Mouse (Mus musculus): Measurements from ENCODE around the gene Gm20388. TPM values are rescaled to one million over a fixed set of nuclear protein-coding genes. Genes with fewer than 3 reads are reported as not detected.
"Not testable (repeated sequence)": the region's sequence is repeated elsewhere in the genome, so short reads cannot be mapped to it uniquely, and the experiment has no call there.

Gm20388 gene
- total RNA-seq, 2 experiments from 2014 or later, result 18.6 TPM; not detected in 1

GRCm38 (mm10) chr8:123960556-123960955, 4049.9 kb downstream of the Gm20388 start:
- DNase-seq (ENCODE audit: low spot score in 2 of 2); intact Hi-C loops (cut with DNase I): not testable (repeated sequence)

GRCm38 (mm10) chr8:123961371-123961770, 4050.7 kb downstream of the Gm20388 start:
- intact Hi-C loops (cut with DNase I), result no loop called here
- DNase-seq (ENCODE audit: low spot score in 2 of 2), result no peak

- DNase-seq (ENCODE audit: low spot score in 2 of 2), result no peak
- intact Hi-C loops (cut with DNase I), result no loop called here
Observed at GRCm38 (mm10) chr8:123966896-123967295, 4056.3 kb downstream of the Gm20388 start.

DNA sequence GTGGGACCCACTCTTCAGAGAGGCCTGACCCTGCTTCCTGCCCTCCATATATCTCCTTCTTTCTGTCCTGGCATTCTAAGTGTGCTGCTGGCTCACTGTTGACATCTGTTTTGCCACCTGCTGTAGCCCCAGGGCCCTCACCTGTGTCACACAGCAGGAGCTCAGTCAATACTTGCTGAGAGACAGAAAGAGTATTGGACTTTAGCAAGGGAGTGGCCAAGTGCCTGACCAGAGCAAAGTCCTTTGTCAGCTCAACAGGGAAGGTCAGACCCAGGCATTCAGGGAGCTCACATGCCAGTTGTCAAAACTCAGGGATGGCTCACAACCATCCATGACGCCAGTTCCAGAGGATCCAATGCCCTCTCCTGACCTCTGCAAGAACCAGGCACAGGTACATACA, 4062.9 kb downstream of the Gm20388 start:
- intact Hi-C loops (cut with DNase I), result no loop called here
- no peak for DNase-seq (ENCODE audit: low spot score in 2 of 2)

GRCm38 (mm10) chr8:123977499-123977898, 4066.9 kb downstream of the Gm20388 start:
- intact Hi-C loops (cut with DNase I), result no loop called here
- no peak for DNase-seq (ENCODE audit: low spot score in 2 of 2)

DNA sequence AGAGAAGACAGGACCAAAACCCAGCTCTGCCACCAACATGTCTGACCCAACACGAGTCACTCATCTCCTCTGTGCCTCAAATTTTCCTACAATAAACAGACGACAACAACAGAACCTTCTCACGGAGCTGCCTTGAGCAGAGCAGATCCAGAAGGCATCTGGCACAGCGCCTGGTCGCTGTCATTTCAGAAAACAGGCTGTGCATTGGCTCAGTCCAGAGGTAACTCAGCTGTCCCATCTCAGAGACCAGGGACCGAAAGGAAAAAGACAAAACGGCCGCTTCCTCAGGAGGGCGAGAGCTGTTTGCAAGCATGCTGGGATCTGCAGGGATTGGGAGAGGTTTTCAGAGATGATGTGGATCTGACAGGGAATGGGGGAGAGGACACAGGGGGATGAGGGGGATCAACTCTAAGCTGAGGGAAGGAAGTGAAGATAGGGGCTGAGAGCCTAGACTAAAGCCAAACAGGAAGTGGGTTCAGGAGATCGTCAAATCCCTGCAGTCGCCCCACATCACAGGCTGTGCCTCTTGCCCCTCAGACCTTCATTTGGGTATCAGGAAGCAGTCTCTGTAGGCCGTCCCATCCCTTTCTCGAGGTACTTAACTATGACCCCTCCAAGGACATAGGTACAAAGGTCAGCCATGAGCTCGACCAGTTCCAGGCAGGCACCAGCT, 4067.7 kb downstream of the Gm20388 start:
- no peak for DNase-seq (ENCODE audit: low spot score in 2 of 2)
- intact Hi-C loops (cut with DNase I), result no loop called here

GRCm38 (mm10) chr8:123978926-123979325, 4068.3 kb downstream of the Gm20388 start:
- intact Hi-C loops (cut with DNase I), result no loop called here

DNA sequence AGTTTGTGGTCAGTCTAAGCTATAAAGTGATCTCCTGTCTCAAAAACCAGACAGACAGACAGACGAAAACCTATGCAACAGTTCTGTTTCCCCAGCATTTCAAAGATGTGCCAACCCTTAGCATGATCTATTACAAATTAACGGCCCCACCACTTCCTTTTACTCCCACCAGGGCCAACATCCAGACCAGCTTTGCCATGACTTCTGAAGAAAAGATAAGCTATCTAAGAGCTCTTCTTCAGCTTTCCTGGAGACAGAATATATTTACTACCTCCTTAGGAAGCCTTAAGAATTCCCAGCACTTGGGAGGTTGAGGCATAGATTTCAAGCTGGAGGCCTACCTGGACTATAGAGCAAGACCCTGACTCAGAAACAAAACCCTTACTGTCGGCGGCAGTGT, 4069.6 kb downstream of the Gm20388 start:
- no peak for DNase-seq (ENCODE audit: low spot score in 2 of 2)
- intact Hi-C loops (cut with DNase I), result no loop called here

More at GRCm38 (mm10) chr8:123978926-123979325, 4068.3 kb downstream of the Gm20388 start:
- DNase-seq (ENCODE audit: low spot score in 2 of 2), result no peak

- intact Hi-C loops (cut with DNase I), result no loop called here
- DNase-seq (ENCODE audit: low spot score in 2 of 2), result peak; percentile 26 to 53
Observed at GRCm38 (mm10) chr8:123981674-123982073, 4071.0 kb downstream of the Gm20388 start.

- DNase-seq (ENCODE audit: low spot score in 2 of 2), result peak; percentile 18 to 43
- intact Hi-C loops (cut with DNase I), result no loop called here
Observed at GRCm38 (mm10) chr8:123982291-123982793, 4071.7 kb downstream of the Gm20388 start.

- intact Hi-C loops (cut with DNase I), result no loop called here
- peak; percentile 72 to 76 for DNase-seq (ENCODE audit: low spot score in 2 of 2)
Observed at GRCm38 (mm10) chr8:123982826-123983400, 4072.3 kb downstream of the Gm20388 start, which contains the start of gene Abcb10. Gene Abcb10 (minus strand): TSS chr8:123983122.

- intact Hi-C loops (cut with DNase I), result no loop called here
- DNase-seq (ENCODE audit: low spot score in 2 of 2), result no peak
Observed at GRCm38 (mm10) chr8:123988605-123989038, 4078.0 kb downstream of the Gm20388 start.

- no peak for DNase-seq (ENCODE audit: low spot score in 2 of 2)
- intact Hi-C loops (cut with DNase I), result no loop called here
Observed at GRCm38 (mm10) chr8:123989128-123989527, 4078.5 kb downstream of the Gm20388 start.

DNA sequence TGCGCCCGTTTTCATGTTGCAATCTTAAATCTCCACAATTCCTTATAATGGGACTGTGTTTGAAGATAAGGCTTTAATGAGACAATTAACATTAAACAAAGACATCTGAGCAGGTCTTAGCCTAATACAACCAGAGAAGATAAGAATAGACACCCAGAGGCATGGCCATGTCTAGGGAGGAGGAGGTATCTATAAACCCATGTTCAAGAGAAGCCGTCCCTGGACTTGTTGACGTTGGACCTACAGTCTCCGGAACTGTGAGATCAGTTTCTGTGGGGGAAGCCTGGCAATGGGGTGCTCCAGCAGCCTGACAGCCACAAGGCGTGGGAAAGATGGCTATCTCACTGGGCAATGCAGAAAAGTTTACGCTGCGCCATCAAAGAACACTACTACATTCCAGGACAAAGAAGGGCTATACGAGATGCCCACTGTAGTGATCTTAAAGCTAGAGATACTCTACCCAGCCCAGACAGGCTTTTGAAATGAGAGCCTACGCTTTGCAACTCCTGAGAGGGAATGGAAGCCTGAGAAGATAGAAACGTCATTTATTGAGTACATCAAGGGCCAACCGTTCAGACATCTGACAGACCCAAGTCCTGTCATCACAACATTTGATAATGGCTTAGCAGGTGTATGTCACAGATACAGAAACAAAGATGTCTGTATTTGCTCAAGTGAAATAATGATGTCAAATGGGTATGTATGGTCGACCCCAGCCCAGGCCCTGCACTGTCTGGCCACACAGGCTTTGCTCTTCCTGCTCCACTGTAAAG, 4079.8 kb downstream of the Gm20388 start:
- no peak for DNase-seq (ENCODE audit: low spot score in 2 of 2)
- intact Hi-C loops (cut with DNase I), result no loop called here

DNA sequence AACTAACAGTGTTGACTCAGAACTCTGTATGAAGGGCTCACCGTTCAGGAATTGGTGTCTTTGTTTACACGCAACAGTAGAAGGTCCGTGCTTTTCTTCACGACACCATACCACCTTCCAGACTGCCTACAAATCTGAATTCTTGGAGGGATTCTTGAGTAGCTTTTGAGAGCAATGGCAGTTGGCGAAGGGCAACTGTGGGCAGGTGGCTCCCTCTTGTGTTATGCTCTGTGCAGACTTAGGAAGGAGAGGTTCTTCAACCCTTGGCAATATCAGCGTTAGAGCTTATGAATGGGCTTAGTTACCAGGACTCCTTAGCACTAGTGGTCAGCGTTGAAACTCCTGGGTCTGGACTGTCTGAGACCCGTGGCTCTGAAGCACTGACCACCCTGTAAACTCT, 4081.9 kb downstream of the Gm20388 start:
- intact Hi-C loops (cut with DNase I), result no loop called here
- no peak for DNase-seq (ENCODE audit: low spot score in 2 of 2)

DNA sequence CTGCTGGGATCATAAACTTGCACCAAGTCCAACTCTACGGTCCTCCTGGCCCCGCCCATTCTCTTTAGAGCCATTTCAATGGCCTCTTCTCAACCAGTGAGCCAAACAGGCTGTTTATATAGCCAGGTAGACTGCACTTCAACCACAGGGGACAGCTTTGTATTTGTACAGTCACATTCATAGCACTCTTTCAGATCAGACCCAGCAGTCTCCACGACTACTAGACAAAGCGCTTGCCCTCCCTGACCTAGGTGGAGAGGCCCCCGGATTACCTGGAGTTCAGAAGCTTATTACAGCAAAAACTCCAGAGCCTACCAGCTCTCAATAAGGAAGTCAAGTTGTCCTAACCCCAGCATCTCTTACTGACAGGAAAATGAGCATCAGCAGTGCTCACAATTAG, 4083.0 kb downstream of the Gm20388 start:
- intact Hi-C loops (cut with DNase I), result no loop called here

GRCm38 (mm10) chr8:123993997-123994396, 4083.4 kb downstream of the Gm20388 start:
- DNase-seq (ENCODE audit: low spot score in 2 of 2), result no peak
- intact Hi-C loops (cut with DNase I), result no loop called here

More for the DNA sequence above, 4083.0 kb downstream of the Gm20388 start:
- DNase-seq (ENCODE audit: low spot score in 2 of 2), result no peak

DNA sequence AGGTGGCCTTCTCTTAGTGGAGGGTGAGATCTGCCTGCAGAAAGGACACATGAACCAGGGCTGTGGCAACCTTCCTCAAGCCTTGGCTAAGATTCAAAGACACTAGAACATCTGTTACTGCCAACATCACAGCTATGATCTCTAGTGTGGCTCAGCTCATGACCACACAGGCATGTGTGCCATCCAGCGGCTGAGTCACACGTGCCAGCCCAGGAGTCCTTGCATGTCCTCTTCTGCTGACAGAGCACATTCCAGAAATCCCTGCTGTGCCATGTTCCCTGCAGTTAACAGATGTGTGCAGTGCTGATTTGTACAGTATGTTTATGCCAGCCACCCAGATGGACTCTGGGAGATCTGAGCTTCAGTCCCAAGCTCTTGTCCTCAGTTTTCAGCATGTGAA, 4088.9 kb downstream of the Gm20388 start:
- intact Hi-C loops (cut with DNase I), result no loop called here
- no peak for DNase-seq (ENCODE audit: low spot score in 2 of 2)

DNA sequence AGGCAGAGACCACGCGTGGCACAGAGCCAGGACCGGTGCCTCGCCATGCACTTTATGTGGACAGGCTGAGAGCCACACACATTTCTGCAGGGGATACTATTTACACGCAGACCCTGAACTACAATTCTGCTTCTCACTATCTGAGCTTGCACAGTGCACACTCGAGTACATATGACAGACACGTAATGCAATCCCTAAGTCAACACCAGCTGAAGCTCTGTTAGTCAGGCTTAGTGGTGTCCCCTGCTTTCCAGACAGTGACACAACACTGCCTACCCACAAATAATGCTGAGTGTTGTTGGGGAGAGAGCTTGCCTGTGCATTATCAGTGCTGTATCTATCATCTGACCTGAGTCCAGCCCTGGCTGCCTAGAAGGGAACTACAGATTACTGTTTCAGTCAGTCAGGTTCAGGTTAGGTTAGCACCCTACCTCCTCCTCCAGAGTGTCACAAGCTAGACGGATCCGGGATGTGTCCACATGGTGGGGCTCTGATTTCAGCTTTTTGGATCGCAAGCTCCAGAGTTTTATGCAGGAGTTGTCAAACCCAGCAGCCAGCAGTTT, 4092.0 kb downstream of the Gm20388 start:
- intact Hi-C loops (cut with DNase I), result no loop called here
- no peak for DNase-seq (ENCODE audit: low spot score in 2 of 2)

DNA sequence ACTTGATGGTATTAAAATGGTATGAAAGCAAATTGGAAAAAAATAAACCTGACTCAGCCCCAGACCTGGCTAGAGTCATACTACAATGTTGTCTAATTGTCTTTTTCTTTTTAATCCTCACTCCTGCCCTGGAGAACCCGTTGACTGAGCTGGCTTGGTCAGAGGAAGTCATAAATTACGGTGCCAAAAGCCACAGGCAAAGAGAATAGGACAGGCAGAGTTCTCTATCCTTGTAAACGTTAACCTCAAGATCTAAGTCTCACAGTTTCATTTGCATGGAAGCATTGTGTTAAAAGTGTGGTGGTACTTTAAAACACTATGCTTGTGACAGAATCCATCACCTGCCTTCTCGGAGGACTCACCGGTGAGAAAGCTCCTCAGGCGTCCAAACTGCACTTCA, 4097.2 kb downstream of the Gm20388 start:
- intact Hi-C loops (cut with DNase I), result no loop called here
- no peak for DNase-seq (ENCODE audit: low spot score in 2 of 2)
